Mouse (Mus musculus): Measurements from ENCODE around the gene Sash1. TPM values are rescaled to one million over a fixed set of nuclear protein-coding genes. Genes with fewer than 3 reads are reported as not detected.
A peak's percentile ranks its signal among the peaks of the same experiment; 100 is the strongest.
"Not testable (repeated sequence)": the region's sequence is repeated elsewhere in the genome, so short reads cannot be mapped to it uniquely, and the experiment has no call there.

Gene Sash1
- total and polyA plus RNA-seq, 3 experiments: 0.09 to 0.59 (median 0.24) TPM

DNA sequence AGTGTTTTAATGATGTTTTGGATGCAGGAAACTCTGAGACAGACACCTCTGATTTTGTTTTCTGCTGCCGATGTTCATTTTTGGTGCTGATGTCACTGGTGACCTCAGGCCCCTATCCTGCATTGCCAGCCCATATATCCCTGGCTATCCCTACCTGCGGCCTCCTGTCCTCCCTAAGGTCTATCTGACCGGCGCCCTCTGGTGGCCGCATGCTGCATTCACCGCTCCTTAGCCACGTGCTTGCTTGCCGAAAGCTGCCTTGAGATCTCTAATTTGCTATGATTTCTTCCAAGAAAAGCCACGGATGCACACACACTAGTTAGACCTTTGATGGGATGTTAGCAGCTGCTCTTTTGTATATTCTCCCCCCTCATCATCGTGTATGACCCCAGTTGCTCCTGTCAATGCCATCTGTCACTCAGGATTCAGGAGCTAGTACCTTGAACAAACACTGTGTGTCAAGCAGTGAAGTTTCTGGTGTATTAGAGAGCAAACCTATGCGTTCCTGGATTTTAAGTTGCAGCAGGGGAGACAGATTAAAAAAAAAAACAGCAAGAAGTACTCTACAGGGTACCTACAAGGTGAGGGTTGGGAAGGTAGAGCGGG is 170.1 kb downstream of the Sash1 start (continued):
- TF ChIP-seq ELF1 (IDR thresholded peaks at IDR 0.05; ENCODE audit: low read depth, low read length) (no peak), RAD21 (IDR thresholded peaks at IDR 0.05; ENCODE audit: low read depth, low read length) (peak; percentile 69), HCFC1 (IDR thresholded peaks at IDR 0.05; ENCODE audit: low read depth, low read length) (no peak)

GRCm38 (mm10) chr10:8696636-8697035 is 189.2 kb downstream of the Sash1 start:
- H3K9ac ChIP-seq (ENCODE audit: insufficient read depth, low read depth); DNase-seq (ENCODE audit: extremely low read depth); H3K4me1 ChIP-seq (ENCODE audit: control insufficient read depth in 1 of 2, insufficient read depth in 2 of 2); H3K79me2 ChIP-seq (replicated peaks; ENCODE audit: control insufficient read depth, extremely low read depth, insufficient read depth, poor library complexity, severe bottlenecking); H3K27me3 ChIP-seq (replicated peaks); dilution Hi-C loops (cut with MboI; ENCODE audit: extremely low pct_ligation_motif_present, extremely low pct_unique_long_range_greater_than_20kb, low sequenced_read_pairs); H3K27ac ChIP-seq (ENCODE audit: insufficient read depth, low read depth); H3K4me2 ChIP-seq (ENCODE audit: insufficient read depth, low read depth, poor library complexity, severe bottlenecking); H3K36me3 ChIP-seq (replicated peaks in 1 of 2; ENCODE audit: control insufficient read depth in 1 of 2, insufficient read depth in 1 of 2, low read length in 1 of 2); H3K4me3 ChIP-seq (replicated peaks in 1 of 3; ENCODE audit: low read depth in 2 of 3, low read length in 2 of 3, poor library complexity in 1 of 3); H3K9me3 ChIP-seq (replicated peaks; ENCODE audit: low read length): not testable (repeated sequence)
- in situ Hi-C loops (cut with MboI; ENCODE audit: low pct_ligation_motif_present, low pct_unique_long_range_greater_than_20kb, low sequenced_read_pairs): loop anchor here (25.0 kb wide), 1 partner anchor 459 kb away; no protein-coding TSS in a partner anchor

DNA sequence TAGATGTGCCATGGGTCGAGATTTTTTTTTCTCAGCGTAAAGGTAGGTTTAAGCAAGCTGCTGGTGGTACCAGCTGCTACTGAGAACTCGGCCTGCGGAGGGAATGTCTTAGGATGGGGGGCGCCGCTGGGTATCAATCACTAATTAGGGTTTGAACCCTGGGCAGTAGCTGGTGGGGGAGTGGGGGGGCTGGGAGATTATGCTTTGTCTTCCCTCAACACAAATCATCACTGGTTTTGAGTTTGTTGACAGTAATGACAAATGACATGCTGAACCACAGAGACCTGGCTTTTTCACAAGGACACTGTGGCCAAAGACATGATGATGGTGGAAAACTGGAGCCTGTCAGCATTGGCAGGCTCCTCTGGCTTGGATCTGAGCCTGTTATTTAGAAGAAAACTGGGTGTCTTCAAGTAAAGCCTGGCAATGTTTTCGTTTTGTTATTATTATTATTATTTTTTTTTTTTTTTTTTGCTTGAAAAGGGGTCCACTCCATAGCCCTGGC is 191.8 kb downstream of the Sash1 start:
- dilution Hi-C loops (cut with MboI; ENCODE audit: extremely low pct_ligation_motif_present, extremely low pct_unique_long_range_greater_than_20kb, low sequenced_read_pairs): no loop called here
- Histone ChIP-seq H3K79me2 (replicated peaks; ENCODE audit: control insufficient read depth, extremely low read depth, insufficient read depth, poor library complexity, severe bottlenecking) (no peaks in the 10 kb centered on the region), H3K36me3 (replicated peaks in 1 of 2; ENCODE audit: control insufficient read depth in 1 of 2, insufficient read depth in 1 of 2, low read length in 1 of 2) (no peaks in the 10 kb centered on the region), H3K27me3 (replicated peaks) (no peaks in the 10 kb centered on the region), H3K27ac (ENCODE audit: insufficient read depth, low read depth) (no peak overlapping the region), H3K4me3 (replicated peaks in 1 of 3; ENCODE audit: low read depth in 2 of 3, low read length in 2 of 3, poor library complexity in 1 of 3) (no peak overlapping the region), H3K9me3 (replicated peaks; ENCODE audit: low read length) (no peaks in the 10 kb centered on the region), H3K9ac (ENCODE audit: insufficient read depth, low read depth) (no peak overlapping the region), H3K4me2 (ENCODE audit: insufficient read depth, low read depth, poor library complexity, severe bottlenecking) (no peak overlapping the region), H3K4me1 (ENCODE audit: control insufficient read depth in 1 of 2, insufficient read depth in 2 of 2) (peaks cover 6 to 15% of the 10 kb centered on the region in 2 experiments; a peak in 3 of 4 replicates)
- in situ Hi-C loops (cut with MboI; ENCODE audit: low pct_ligation_motif_present, low pct_unique_long_range_greater_than_20kb, low sequenced_read_pairs): loop anchor here (25.0 kb wide), 1 partner anchor 457 kb away; no protein-coding TSS in a partner anchor
- no peak for TF ChIP-seq CTCF (conservative IDR thresholded peaks at IDR 0.05 in 1 of 2, IDR thresholded peaks at IDR 0.05 in 1 of 2; ENCODE audit: low read depth in 2 of 2, low read length in 2 of 2)
- TF ChIP-seq POLR2AphosphoS2 (IDR thresholded peaks at IDR 0.05; ENCODE audit: low read depth, low read length): no peak
- no peak for TF ChIP-seq USF1 (IDR thresholded peaks at IDR 0.05; ENCODE audit: low read depth, low read length)
- no peak for TF ChIP-seq JUND (conservative IDR thresholded peaks at IDR 0.05; ENCODE audit: low read depth, low read length)
- no peak for TF ChIP-seq TBP (conservative IDR thresholded peaks at IDR 0.05; ENCODE audit: low read depth, low read length)
- no peak for TF ChIP-seq E2F4 (IDR thresholded peaks at IDR 0.05; ENCODE audit: insufficient replicate concordance, low read depth, low read length)
- TF ChIP-seq ELF1 (IDR thresholded peaks at IDR 0.05; ENCODE audit: low read depth, low read length): no peak
- no peak for TF ChIP-seq HCFC1 (IDR thresholded peaks at IDR 0.05; ENCODE audit: low read depth, low read length)
- no peak for TF ChIP-seq BHLHE40 (IDR thresholded peaks at IDR 0.05; ENCODE audit: low read depth, low read length)
- TF ChIP-seq MYC (IDR thresholded peaks at IDR 0.05; ENCODE audit: low read depth, low read length): no peak
- TF ChIP-seq USF2 (conservative IDR thresholded peaks at IDR 0.05; ENCODE audit: low read depth, low read length): no peak
- TF ChIP-seq CHD2 (IDR thresholded peaks at IDR 0.05; ENCODE audit: low read length): no peak
- TF ChIP-seq EP300 (IDR thresholded peaks at IDR 0.05; ENCODE audit: low read length): no peak
- no peak for TF ChIP-seq ZC3H11A (IDR thresholded peaks at IDR 0.05; ENCODE audit: low read depth, low read length)
- no peak for TF ChIP-seq IRF4 (IDR thresholded peaks at IDR 0.05; ENCODE audit: low read depth, low read length)
- TF ChIP-seq RAD21 (IDR thresholded peaks at IDR 0.05; ENCODE audit: low read depth, low read length): no peak
- TF ChIP-seq ZNF384 (IDR thresholded peaks at IDR 0.05; ENCODE audit: low read depth, low read length): no peak
- TF ChIP-seq TCF12 (IDR thresholded peaks at IDR 0.05; ENCODE audit: low read depth, low read length): no peak
- DNase-seq (ENCODE audit: extremely low read depth): no peak

All from CH12.LX (cell line).